Mouse (Mus musculus): Measurements from ENCODE around the gene Il34. TPM values are rescaled to one million over a fixed set of nuclear protein-coding genes. Genes with fewer than 3 reads are reported as not detected.

The Il34 gene
- polyA plus RNA-seq, 1 experiment from 2014 or later = 0.29 TPM

DNA sequence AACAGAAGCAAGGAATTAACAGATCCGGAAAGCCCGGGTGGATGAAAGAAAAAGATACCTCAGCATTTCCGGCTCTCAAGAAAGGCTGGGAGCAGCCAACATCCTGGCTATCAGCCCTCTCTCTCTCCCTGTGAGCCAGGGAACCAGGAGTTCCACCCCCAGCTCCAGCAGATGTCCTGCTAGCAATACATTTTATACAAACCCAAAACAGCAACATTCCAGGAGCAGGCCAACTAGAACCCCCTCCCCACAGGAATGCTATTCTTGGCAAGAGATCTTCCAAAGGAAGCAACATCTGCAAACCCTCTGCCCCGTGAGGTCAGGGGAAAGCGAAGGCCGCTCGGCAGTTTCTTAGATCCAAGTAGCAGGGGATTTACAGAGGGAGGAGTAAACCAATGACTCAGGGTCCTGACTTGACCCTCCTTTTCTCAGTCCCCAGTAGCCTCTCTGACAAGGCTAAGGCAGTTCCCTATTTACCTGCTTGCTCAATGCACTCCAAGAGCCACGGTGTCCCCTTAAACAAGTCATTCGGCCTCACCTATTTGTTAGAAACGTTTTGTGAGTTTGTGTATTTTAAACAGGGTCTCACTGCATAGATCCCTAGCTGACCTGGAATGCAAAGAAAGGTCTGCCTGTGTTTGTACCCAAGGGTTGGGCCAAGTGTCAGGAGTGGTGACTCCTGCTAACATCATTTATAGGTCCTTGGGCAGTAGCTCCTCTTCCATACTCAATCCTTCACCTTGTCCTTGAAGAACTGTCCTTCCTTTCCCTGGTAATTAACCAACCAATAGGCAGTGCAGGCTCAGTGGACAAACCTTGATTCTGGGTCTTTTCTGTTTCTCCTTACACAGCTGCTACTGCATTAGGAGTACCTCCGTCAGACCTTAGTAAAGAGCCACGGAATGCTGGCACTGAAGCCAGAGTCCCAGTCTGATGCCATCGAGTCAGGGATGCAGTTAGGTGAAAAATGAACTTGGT, 3.1 kb upstream of the Il34 start:
- Histone ChIP-seq H3K9me3 (no peaks in the 10 kb centered on the region), H3K4me3 (no peak overlapping the region), H3K4me1 (peaks cover 22% of the 10 kb centered on the region), H3K27ac (peak overlapping the region; percentile 22; the same call in 1 of the 2 replicates), H3K27me3 (no peaks in the 10 kb centered on the region), H3K9ac (no peak overlapping the region), H3K36me3 (peaks cover 50% of the 10 kb centered on the region), H3K4me2 (replicated peaks) (no peak overlapping the region)
- ATAC-seq (ENCODE audit: low FRiP score, low read depth) = peak; percentile 68
- WGBS = 54% methylated on average over 13 of the region's 13 CpGs

- WGBS = 74% methylated on average over 1 of the region's 1 CpGs
Measured at GRCm38 (mm10) chr8:110806146-110806545, 422 bp upstream of the Il34 start.

GRCm38 (mm10) chr8:110804825-110805514, 754 bp downstream of the Il34 start:
- no peak for ATAC-seq (ENCODE audit: low FRiP score, low read depth)
- 43% methylated on average over 3 of the region's 3 CpGs for WGBS
- H3K4me3 ChIP-seq = no peak overlapping the region

More at GRCm38 (mm10) chr8:110806146-110806545, 422 bp upstream of the Il34 start:
- Histone ChIP-seq H3K27me3 (no peaks in the 10 kb centered on the region), H3K9ac (no peak overlapping the region), H3K36me3 (peaks cover 24% of the 10 kb centered on the region), H3K9me3 (no peaks in the 10 kb centered on the region), H3K4me2 (replicated peaks) (no peak overlapping the region), H3K4me3 (no peak overlapping the region), H3K4me1 (peaks cover 22% of the 10 kb centered on the region), H3K27ac (no peak overlapping the region)
- no peak for ATAC-seq (ENCODE audit: low FRiP score, low read depth)

GRCm38 (mm10) chr8:110803856-110804255, 1.9 kb downstream of the Il34 start:
- ATAC-seq (ENCODE audit: low FRiP score, low read depth) = no peak
- Histone ChIP-seq H3K27me3 (no peaks in the 10 kb centered on the region), H3K4me3 (no peak overlapping the region), H3K27ac (no peak overlapping the region), H3K36me3 (0 out of 2 replicates have a peak, but pooled peaks cover 1% of the 10 kb centered on the region), H3K4me2 (replicated peaks) (no peak overlapping the region), H3K9me3 (no peaks in the 10 kb centered on the region), H3K4me1 (peaks cover 10% of the 10 kb centered on the region), H3K9ac (no peak overlapping the region)
- 81% methylated on average over 9 of the region's 9 CpGs for WGBS

More at GRCm38 (mm10) chr8:110804825-110805514, 754 bp downstream of the Il34 start:
- Histone ChIP-seq H3K4me2 (replicated peaks) (no peak overlapping the region), H3K36me3 (peaks cover 12% of the 10 kb centered on the region), H3K27me3 (no peaks in the 10 kb centered on the region), H3K4me1 (peaks cover 21% of the 10 kb centered on the region), H3K9me3 (no peaks in the 10 kb centered on the region), H3K9ac (no peak overlapping the region), H3K27ac (no peak overlapping the region)

DNA sequence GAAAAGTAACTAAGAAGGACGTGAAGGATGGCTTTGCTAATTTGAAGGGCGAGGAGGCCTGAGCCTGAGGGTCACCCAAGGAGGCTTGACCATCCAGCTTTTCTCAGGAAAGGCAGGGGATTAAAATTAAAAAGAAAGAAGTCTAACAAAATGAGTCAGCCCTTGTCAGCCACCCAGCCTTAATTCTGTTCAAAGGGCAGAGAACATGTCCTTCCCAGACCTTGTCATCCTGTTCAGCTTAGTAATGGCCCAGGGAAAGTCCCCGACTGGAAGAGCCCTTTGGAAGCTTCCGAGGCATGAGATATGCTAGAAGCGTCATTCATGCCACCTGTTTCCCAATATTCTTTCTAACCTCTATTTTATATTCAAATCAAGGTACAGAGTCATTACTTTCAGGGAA, 2.7 kb downstream of the Il34 start:
- H3K36me3 ChIP-seq = no peaks in the 10 kb centered on the region
- peaks cover 5% of the 10 kb centered on the region for H3K4me1 ChIP-seq
- no peaks in the 10 kb centered on the region for H3K27me3 ChIP-seq
- no peak overlapping the region for H3K27ac ChIP-seq
- no peak for ATAC-seq (ENCODE audit: low FRiP score, low read depth)
- no peaks in the 10 kb centered on the region for H3K9me3 ChIP-seq
- no peak overlapping the region for H3K9ac ChIP-seq
- no peak overlapping the region for H3K4me2 ChIP-seq (replicated peaks)
- WGBS = 84% methylated on average over 5 of the region's 5 CpGs
- no peak overlapping the region for H3K4me3 ChIP-seq

- ATAC-seq (ENCODE audit: low FRiP score, low read depth) = no peak
- H3K27ac ChIP-seq = no peak overlapping the region
- H3K9me3 ChIP-seq = 0 out of 2 replicates have a peak, but pooled peaks cover 8% of the 10 kb centered on the region
- H3K4me1 ChIP-seq = peaks cover 10% of the 10 kb centered on the region
- H3K36me3 ChIP-seq = no peaks in the 10 kb centered on the region
- no peaks in the 10 kb centered on the region for H3K27me3 ChIP-seq
- H3K4me3 ChIP-seq = no peak overlapping the region
- no peak overlapping the region for H3K9ac ChIP-seq
- no peak overlapping the region for H3K4me2 ChIP-seq (replicated peaks)
- 91% methylated on average over 8 of the region's 8 CpGs for WGBS
Measured at GRCm38 (mm10) chr8:110797086-110797485, 8.6 kb downstream of the Il34 start.

- 89% methylated on average over 7 of the region's 7 CpGs for WGBS
- ATAC-seq (ENCODE audit: low FRiP score, low read depth) = no peak
Measured at GRCm38 (mm10) chr8:110794363-110794965, 11.3 kb downstream of the Il34 start.

DNA sequence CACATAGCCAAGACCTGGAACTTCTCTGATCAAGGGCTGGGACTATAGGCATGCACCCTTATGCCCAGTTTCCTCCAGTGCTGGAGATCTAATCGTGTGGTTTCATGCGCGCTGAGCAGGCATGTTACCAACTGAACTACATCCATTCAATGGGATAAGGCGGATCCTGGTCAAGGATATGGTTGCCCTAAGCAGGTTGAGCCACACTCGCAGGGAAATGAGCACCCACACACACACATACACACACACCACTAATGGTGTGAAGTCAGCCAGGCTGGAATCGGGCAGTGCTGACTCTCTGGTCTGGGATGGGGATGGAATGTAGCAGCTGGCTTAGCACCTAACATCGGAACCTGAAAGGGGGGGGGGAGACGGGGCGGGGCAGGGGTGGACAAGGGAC, 11.8 kb downstream of the Il34 start:
- Histone ChIP-seq H3K4me2 (replicated peaks) (no peak overlapping the region), H3K36me3 (no peaks in the 10 kb centered on the region), H3K9ac (no peak overlapping the region), H3K9me3 (0 out of 2 replicates have a peak, but pooled peaks cover 8% of the 10 kb centered on the region), H3K4me3 (no peak overlapping the region), H3K27me3 (no peaks in the 10 kb centered on the region), H3K27ac (no peak overlapping the region), H3K4me1 (peaks cover 10% of the 10 kb centered on the region)
- ATAC-seq (ENCODE audit: low FRiP score, low read depth) = no peak
- 91% methylated on average over 9 of the region's 9 CpGs for WGBS

More at GRCm38 (mm10) chr8:110794363-110794965, 11.3 kb downstream of the Il34 start:
- H3K27ac ChIP-seq = no peak overlapping the region
- H3K4me1 ChIP-seq = peaks cover 10% of the 10 kb centered on the region
- no peak overlapping the region for H3K4me2 ChIP-seq (replicated peaks)
- no peaks in the 10 kb centered on the region for H3K36me3 ChIP-seq
- no peak overlapping the region for H3K4me3 ChIP-seq
- 0 out of 2 replicates have a peak, but pooled peaks cover 8% of the 10 kb centered on the region for H3K9me3 ChIP-seq
- H3K9ac ChIP-seq = no peak overlapping the region
- H3K27me3 ChIP-seq = no peaks in the 10 kb centered on the region

GRCm38 (mm10) chr8:110793511-110793910, 12.2 kb downstream of the Il34 start:
- no peak for ATAC-seq (ENCODE audit: low FRiP score, low read depth)
- Histone ChIP-seq H3K27me3 (no peaks in the 10 kb centered on the region), H3K4me1 (peaks cover 10% of the 10 kb centered on the region), H3K9me3 (0 out of 2 replicates have a peak, but pooled peaks cover 8% of the 10 kb centered on the region), H3K4me2 (replicated peaks) (no peak overlapping the region), H3K4me3 (no peak overlapping the region), H3K36me3 (no peaks in the 10 kb centered on the region), H3K27ac (no peak overlapping the region), H3K9ac (no peak overlapping the region)
- WGBS = 81% methylated on average over 9 of the region's 9 CpGs

- Histone ChIP-seq H3K4me2 (replicated peaks) (no peak overlapping the region), H3K4me1 (peaks cover 10% of the 10 kb centered on the region), H3K9me3 (0 out of 2 replicates have a peak, but pooled peaks cover 8% of the 10 kb centered on the region), H3K9ac (peak overlapping the region; percentile 19; the same call in 1 of the 2 replicates), H3K27ac (no peak overlapping the region), H3K27me3 (no peaks in the 10 kb centered on the region), H3K36me3 (no peaks in the 10 kb centered on the region), H3K4me3 (no peak overlapping the region)
- 65% methylated on average over 11 of the region's 11 CpGs for WGBS
- ATAC-seq (ENCODE audit: low FRiP score, low read depth) = 0 out of 2 replicates have a peak, but pooled peaks have one; percentile 28
Measured at GRCm38 (mm10) chr8:110792574-110793200, 13.0 kb downstream of the Il34 start.

GRCm38 (mm10) chr8:110791164-110791563, 14.6 kb downstream of the Il34 start:
- Histone ChIP-seq H3K9me3 (0 out of 2 replicates have a peak, but pooled peaks cover 8% of the 10 kb centered on the region), H3K4me1 (peaks cover 10% of the 10 kb centered on the region), H3K27ac (no peak overlapping the region), H3K36me3 (no peaks in the 10 kb centered on the region), H3K27me3 (no peaks in the 10 kb centered on the region), H3K4me2 (replicated peaks) (no peak overlapping the region), H3K4me3 (no peak overlapping the region), H3K9ac (no peak overlapping the region)
- no peak for ATAC-seq (ENCODE audit: low FRiP score, low read depth)
- WGBS = 75% methylated on average over 10 of the region's 10 CpGs
